Mouse (Mus musculus) CH12.LX (cell line): Measurements from ENCODE around the gene Inha.

Experiments used
- BHLHE40 ChIP-seq: IDR thresholded peaks from 2 replicates; pipeline ENCODE4 v1.6.1; 2011; ENCODE audit warnings: mild to moderate bottlenecking, low read depth, low read length, improper control_type of control experiment
- CTCF ChIP-seq, 2 experiments: IDR thresholded peaks in 1 of 2; conservative IDR thresholded peaks in 1 of 2; 2 replicates each; pipeline ENCODE4 v1.5.1; 2011 to 2012; ENCODE audit warnings: low read depth in 2 of 2, low read length in 2 of 2, improper control_type of control experiment in 1 of 2, inconsistent platforms in 1 of 2, mild to moderate bottlenecking in 1 of 2, moderate library complexity in 1 of 2
- EP300 ChIP-seq: IDR thresholded peaks from 2 replicates; pipeline ENCODE4 v1.6.1; 2011; ENCODE audit warnings: low read length, improper control_type of control experiment
- GABPA ChIP-seq: IDR thresholded peaks from 2 replicates; pipeline ENCODE4 v1.6.1; 2012; ENCODE audit warnings: low read depth, low read length, improper control_type of control experiment, inconsistent platforms; ENCODE audit not compliant: insufficient replicate concordance
- JUND ChIP-seq: conservative IDR thresholded peaks from 2 replicates; pipeline ENCODE4 v1.6.1; 2011; ENCODE audit warnings: low read depth, low read length, improper control_type of control experiment
- MAX ChIP-seq: IDR thresholded peaks from 2 replicates; pipeline ENCODE4 v1.6.1; 2011; ENCODE audit warnings: low read length, improper control_type of control experiment
- MAZ ChIP-seq: IDR thresholded peaks from 2 replicates; pipeline ENCODE4 v1.6.1; 2012; ENCODE audit warnings: low read depth, mild to moderate bottlenecking, inconsistent platforms, low read length, improper control_type of control experiment, moderate library complexity
- POLR2AphosphoS2 ChIP-seq: IDR thresholded peaks from 2 replicates; pipeline ENCODE4 v1.6.1; 2011; ENCODE audit warnings: low read depth, low read length, improper control_type of control experiment
- TCF12 ChIP-seq: IDR thresholded peaks from 2 replicates; pipeline ENCODE4 v1.6.1; 2014; ENCODE audit warnings: low read depth, mild to moderate bottlenecking, inconsistent platforms, low read length, improper control_type of control experiment
- UBTF ChIP-seq: IDR thresholded peaks from 2 replicates; pipeline ENCODE4 v1.6.1; 2012; ENCODE audit warnings: low read depth, mild to moderate bottlenecking, inconsistent platforms, low read length, improper control_type of control experiment, moderate library complexity
- USF1 ChIP-seq: IDR thresholded peaks from 2 replicates; pipeline ENCODE4 v1.6.1; 2014; ENCODE audit warnings: low read depth, mild to moderate bottlenecking, inconsistent platforms, low read length, improper control_type of control experiment
- USF2 ChIP-seq: conservative IDR thresholded peaks from 2 replicates; pipeline ENCODE4 v1.6.1; 2011; ENCODE audit warnings: low read depth, low read length, improper control_type of control experiment
- ZC3H11A ChIP-seq: IDR thresholded peaks from 2 replicates; pipeline ENCODE4 v1.6.1; 2012; ENCODE audit warnings: low read depth, mild to moderate bottlenecking, inconsistent platforms, low read length, improper control_type of control experiment

- TF ChIP-seq JUND: no peak
- TF ChIP-seq GABPA: no peak
- no peak for TF ChIP-seq TCF12
- no peak for TF ChIP-seq EP300
- no peak for TF ChIP-seq CTCF (conservative IDR thresholded peaks at IDR 0.05 in 1 of 2, IDR thresholded peaks at IDR 0.05 in 1 of 2; ENCODE audit: low read depth in 2 of 2, low read length in 2 of 2)
- TF ChIP-seq MAZ: no peak
- TF ChIP-seq MAX: no peak
- no peak for TF ChIP-seq UBTF
- no peak for TF ChIP-seq USF1
- no peak for TF ChIP-seq ZC3H11A
- no peak for TF ChIP-seq POLR2AphosphoS2
- TF ChIP-seq USF2: no peak
- no peak for TF ChIP-seq BHLHE40
These were observed 3.3 kb downstream of the Inha start for GRCm38 (mm10) chr1:75510154-75510553.
